Mouse (Mus musculus): ENCODE results near the gene Mlst8. TPM values are rescaled to one million over a fixed set of nuclear protein-coding genes. Genes with fewer than 3 reads are reported as not detected.

Mlst8 gene
- polyA plus RNA-seq, 1 experiment: 47.1 TPM

- TF ChIP-seq POLR2A (IDR thresholded peaks at IDR 0.05; ENCODE audit: borderline replicate concordance, extremely low read depth, insufficient read depth, insufficient read length, poor library complexity, severe bottlenecking): peak; percentile 49
- TF ChIP-seq CTCF (IDR thresholded peaks at IDR 0.05; ENCODE audit: borderline replicate concordance, extremely low read depth, insufficient read depth, insufficient read length): no peak
- DNase-seq (ENCODE audit: low read depth): peak; percentile 66
Measured at GRCm38 (mm10) chr17:24488186-24488661, 9.3 kb upstream of the Mlst8 start, which contains the start of gene Caskin1. Gene Caskin1, plus strand, starts transcription at chr17:24488601.

DNA sequence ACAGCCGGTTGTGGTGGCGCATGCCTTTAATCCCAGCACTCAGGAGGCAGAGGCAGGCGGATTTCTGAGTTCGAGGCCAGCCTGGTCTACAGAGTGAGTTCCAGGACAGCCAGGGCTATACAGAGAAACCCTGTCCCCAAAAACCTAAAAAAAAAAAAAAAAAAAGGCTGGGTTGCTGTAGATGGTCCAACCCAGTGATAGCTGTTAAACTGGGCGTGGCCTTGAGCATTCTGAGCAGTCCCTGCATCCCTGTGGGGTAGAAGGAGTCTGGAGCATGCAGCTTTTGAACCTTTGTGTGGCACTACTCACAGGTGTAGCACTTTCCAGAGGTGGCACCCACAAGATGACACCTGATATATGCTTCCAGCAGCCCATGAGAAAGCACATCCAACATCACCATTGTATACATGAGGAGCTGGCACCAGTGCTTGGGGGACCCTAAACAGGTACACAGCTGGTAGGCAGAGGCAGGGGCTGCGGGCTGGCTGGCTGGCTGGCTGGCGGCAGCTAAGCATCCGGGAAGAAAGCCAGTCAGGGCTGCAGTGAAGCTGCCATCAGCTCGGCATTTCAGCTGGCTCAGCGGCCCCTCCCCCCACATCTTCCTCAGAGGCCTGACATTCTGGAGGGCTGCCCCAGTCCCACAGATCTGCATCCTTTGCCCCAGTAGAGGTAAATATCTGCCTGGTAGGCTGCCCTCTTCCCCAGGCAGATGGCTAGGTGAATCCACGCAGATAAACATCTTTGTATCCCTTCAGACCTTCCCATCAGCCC, 6.4 kb upstream of the Mlst8 start:
- no peak for TF ChIP-seq CTCF (IDR thresholded peaks at IDR 0.05; ENCODE audit: borderline replicate concordance, extremely low read depth, insufficient read depth, insufficient read length)
- no peak for TF ChIP-seq POLR2A (IDR thresholded peaks at IDR 0.05; ENCODE audit: borderline replicate concordance, extremely low read depth, insufficient read depth, insufficient read length, poor library complexity, severe bottlenecking)
- DNase-seq (ENCODE audit: low read depth): peak; percentile 82

- TF ChIP-seq CTCF (IDR thresholded peaks at IDR 0.05; ENCODE audit: borderline replicate concordance, extremely low read depth, insufficient read depth, insufficient read length) (no peak), POLR2A (IDR thresholded peaks at IDR 0.05; ENCODE audit: borderline replicate concordance, extremely low read depth, insufficient read depth, insufficient read length, poor library complexity, severe bottlenecking) (no peak)
- DNase-seq (ENCODE audit: low read depth): no peak
Measured at GRCm38 (mm10) chr17:24483495-24483894, 4.6 kb upstream of the Mlst8 start.

GRCm38 (mm10) chr17:24481027-24481815, 2.3 kb upstream of the Mlst8 start:
- DNase-seq (ENCODE audit: low read depth): no peak
- TF ChIP-seq CTCF (IDR thresholded peaks at IDR 0.05; ENCODE audit: borderline replicate concordance, extremely low read depth, insufficient read depth, insufficient read length) (no peak), POLR2A (IDR thresholded peaks at IDR 0.05; ENCODE audit: borderline replicate concordance, extremely low read depth, insufficient read depth, insufficient read length, poor library complexity, severe bottlenecking) (no peak)

DNA sequence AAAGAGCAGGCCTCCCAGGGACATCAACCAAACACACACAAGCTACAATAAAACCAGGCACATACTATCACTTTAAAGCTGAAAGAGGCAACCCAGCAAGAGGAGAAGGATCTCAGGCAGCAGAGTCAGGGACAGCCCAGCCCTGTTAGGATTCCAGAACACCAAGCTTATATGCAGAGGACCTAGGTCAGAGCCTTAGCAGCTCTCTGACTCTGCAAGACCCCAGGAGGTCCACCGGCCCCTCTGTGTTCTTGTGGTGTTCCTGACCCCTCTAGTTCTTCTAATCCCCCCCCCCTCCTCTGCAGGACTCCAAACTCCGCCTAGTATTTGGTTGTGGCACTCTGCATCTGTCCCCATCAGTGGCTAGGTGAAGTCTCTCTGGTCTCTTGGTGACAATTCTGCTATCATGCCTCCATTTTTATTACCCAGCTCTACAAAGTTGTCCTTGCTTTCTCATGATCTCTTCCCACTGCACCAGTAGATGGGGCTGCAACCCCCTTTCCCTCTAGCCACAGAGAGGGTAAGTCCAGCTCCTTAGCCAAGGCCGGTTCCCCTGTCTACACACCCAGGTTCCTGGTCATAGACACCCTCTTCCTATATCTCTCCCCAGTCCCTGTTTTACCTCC, 1.4 kb upstream of the Mlst8 start:
- DNase-seq (ENCODE audit: low read depth): no peak
- TF ChIP-seq POLR2A (IDR thresholded peaks at IDR 0.05; ENCODE audit: borderline replicate concordance, extremely low read depth, insufficient read depth, insufficient read length, poor library complexity, severe bottlenecking) (no peak), CTCF (IDR thresholded peaks at IDR 0.05; ENCODE audit: borderline replicate concordance, extremely low read depth, insufficient read depth, insufficient read length) (peak; percentile 38; the same call in 1 of the 2 replicates)

GRCm38 (mm10) chr17:24479431-24479830, 553 bp upstream of the Mlst8 start:
- DNase-seq (ENCODE audit: low read depth): no peak
- TF ChIP-seq POLR2A (IDR thresholded peaks at IDR 0.05; ENCODE audit: borderline replicate concordance, extremely low read depth, insufficient read depth, insufficient read length, poor library complexity, severe bottlenecking): no peak
- TF ChIP-seq CTCF (IDR thresholded peaks at IDR 0.05; ENCODE audit: borderline replicate concordance, extremely low read depth, insufficient read depth, insufficient read length): no peak

DNA sequence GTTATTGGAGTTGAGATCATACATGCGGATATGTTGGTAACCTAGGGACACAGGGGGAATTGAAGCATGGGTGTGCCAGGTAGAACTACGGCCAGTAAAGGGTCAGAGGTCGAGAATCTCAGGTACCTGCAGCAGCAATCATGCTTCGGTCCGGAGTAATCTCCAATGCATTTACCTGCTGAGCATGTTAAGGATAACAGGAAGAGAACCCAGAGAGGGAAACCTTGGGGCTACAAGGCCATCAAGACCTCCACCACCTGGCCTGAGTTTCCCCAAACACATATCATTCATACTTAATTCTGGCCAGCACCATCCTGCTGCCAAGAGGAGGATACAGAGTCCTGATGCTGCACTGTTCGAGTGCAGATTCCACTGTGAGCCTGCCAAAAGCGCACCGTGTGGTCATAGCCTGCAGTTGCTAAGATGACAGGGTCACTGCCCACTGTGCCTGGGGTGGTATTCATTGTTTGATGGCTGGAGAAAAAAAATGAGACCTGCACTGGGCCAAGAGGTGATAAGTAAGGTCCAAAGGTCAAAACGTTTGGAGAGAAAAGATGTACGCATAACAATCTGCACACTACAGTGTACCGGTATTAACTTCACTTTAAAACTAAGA, 785 bp downstream of the Mlst8 start:
- TF ChIP-seq CTCF (IDR thresholded peaks at IDR 0.05; ENCODE audit: borderline replicate concordance, extremely low read depth, insufficient read depth, insufficient read length) (no peak), POLR2A (IDR thresholded peaks at IDR 0.05; ENCODE audit: borderline replicate concordance, extremely low read depth, insufficient read depth, insufficient read length, poor library complexity, severe bottlenecking) (no peak)
- DNase-seq (ENCODE audit: low read depth): no peak

- DNase-seq (ENCODE audit: low read depth): no peak
- TF ChIP-seq CTCF (IDR thresholded peaks at IDR 0.05; ENCODE audit: borderline replicate concordance, extremely low read depth, insufficient read depth, insufficient read length): no peak
- TF ChIP-seq POLR2A (IDR thresholded peaks at IDR 0.05; ENCODE audit: borderline replicate concordance, extremely low read depth, insufficient read depth, insufficient read length, poor library complexity, severe bottlenecking): no peak
Measured at GRCm38 (mm10) chr17:24477053-24477984, 1.6 kb downstream of the Mlst8 start.

DNA sequence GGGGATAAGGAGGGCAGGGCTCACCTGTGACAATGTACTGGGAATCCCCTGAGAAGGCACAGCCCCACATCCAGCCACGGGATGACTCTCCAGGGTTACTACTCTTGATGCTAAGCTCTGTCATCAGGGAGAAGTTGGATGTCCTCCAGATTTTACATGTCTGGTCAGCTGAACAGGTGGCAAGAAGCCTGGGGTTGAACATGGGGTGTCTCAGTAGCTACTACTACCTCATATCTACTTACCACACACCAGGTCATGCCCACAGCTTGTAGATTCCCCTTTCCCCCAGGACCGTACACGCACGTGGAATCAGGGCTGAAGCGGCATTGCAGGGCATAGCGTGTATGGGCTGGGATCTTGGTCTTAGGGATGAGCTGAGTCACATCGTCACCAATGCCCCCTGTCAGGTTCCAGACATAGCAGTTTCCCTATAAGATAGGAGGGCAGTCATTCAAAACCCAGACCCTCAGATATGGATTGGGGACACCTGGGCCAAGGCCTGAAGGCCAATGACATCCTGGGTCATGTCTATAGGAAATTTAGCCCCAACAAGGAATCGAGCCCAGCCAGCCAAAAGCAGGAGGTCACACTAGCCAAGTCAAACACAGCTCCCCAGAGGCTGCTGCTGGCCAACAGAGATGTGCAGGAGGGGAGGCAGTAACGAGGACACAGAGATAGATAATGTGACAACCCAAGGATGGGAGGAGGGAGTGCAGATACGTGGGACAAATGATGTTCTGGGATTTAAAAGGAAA, 2.7 kb downstream of the Mlst8 start:
- no peak for DNase-seq (ENCODE audit: low read depth)
- TF ChIP-seq POLR2A (IDR thresholded peaks at IDR 0.05; ENCODE audit: borderline replicate concordance, extremely low read depth, insufficient read depth, insufficient read length, poor library complexity, severe bottlenecking) (no peak), CTCF (IDR thresholded peaks at IDR 0.05; ENCODE audit: borderline replicate concordance, extremely low read depth, insufficient read depth, insufficient read length) (no peak)

All from brain, embryonic 14.5 days (tissue).